13 mouse cellular contexts compared by ENCODE assay signal in genomic region chrX:77323644-77324043, GRCm38 (mm10).
DNase-seq lines count a peak whose midpoint lies in the region; ATAC-seq lines count a peak whose summit lies in the region.
"Had no signal": no experiment of that assay in that cellular context is flagged by ENCODE, and none has a peak within 500 bp of the region (broad histone marks: within the 10 kb centered on the region; RNA-seq: fewer than 3 reads in every experiment).

No protein-coding gene starts in this region.

- no peaks in the 10 kb centered on the region for H3K36me3 ChIP-seq in forebrain, embryonic 16.5 days (ENCODE audit: control insufficient read depth, insufficient read depth)
- H3K36me3 ChIP-seq in midbrain, embryonic 16.5 days (ENCODE audit: control insufficient read depth, insufficient read depth, low read length): no peaks in the 10 kb centered on the region
- H3K36me3 ChIP-seq: embryonic facial prominence, embryonic 13.5 days had no signal

- no peak overlapping the region for H3K4me2 ChIP-seq in forebrain, embryonic 16.5 days (ENCODE audit: low read length)
- no peak overlapping the region for H3K4me2 ChIP-seq in midbrain, embryonic 16.5 days (ENCODE audit: low read length)
- H3K4me2 ChIP-seq: embryonic facial prominence, embryonic 13.5 days; lung, embryonic 14.5 days had no signal

- H3K27me3 ChIP-seq in forebrain, embryonic 16.5 days (replicated peaks; ENCODE audit: control insufficient read depth, insufficient read depth, low read length): no peaks in the 10 kb centered on the region
- H3K27me3 ChIP-seq in midbrain, embryonic 16.5 days (ENCODE audit: control insufficient read depth, insufficient read depth, low read depth, low read length): no peaks in the 10 kb centered on the region
- H3K27me3 ChIP-seq: embryonic facial prominence, embryonic 13.5 days had no signal

- no peak overlapping the region for H3K27ac ChIP-seq in forebrain, embryonic 16.5 days (ENCODE audit: low read length)
- no peak overlapping the region for H3K27ac ChIP-seq in midbrain, embryonic 16.5 days (ENCODE audit: low read length)
- H3K27ac ChIP-seq: embryonic facial prominence, embryonic 13.5 days; heart, adult 2 months; left cerebral cortex, adult 2 months had no signal

- H3K9ac ChIP-seq in forebrain, embryonic 16.5 days (replicated peaks; ENCODE audit: low read depth, low read length): no peak overlapping the region
- H3K9ac ChIP-seq in midbrain, embryonic 16.5 days (ENCODE audit: low read depth, low read length): no peak overlapping the region
- H3K9ac ChIP-seq: embryonic facial prominence, embryonic 13.5 days; lung, embryonic 14.5 days had no signal

- no peaks in the 10 kb centered on the region for H3K4me1 ChIP-seq in forebrain, embryonic 16.5 days (replicated peaks; ENCODE audit: control insufficient read depth, insufficient read depth, low read length)
- no peaks in the 10 kb centered on the region; the same call in 1 of the 2 replicates for H3K4me1 ChIP-seq in midbrain, embryonic 16.5 days (ENCODE audit: control insufficient read depth, insufficient read depth, low read length)
- H3K4me1 ChIP-seq: embryonic facial prominence, embryonic 13.5 days had no signal

- H3K4me3 ChIP-seq in forebrain, embryonic 16.5 days (replicated peaks; ENCODE audit: low read length): no peak overlapping the region
- no peak overlapping the region for H3K4me3 ChIP-seq in midbrain, embryonic 16.5 days (ENCODE audit: low read depth, low read length)
- H3K4me3 ChIP-seq: embryonic facial prominence, embryonic 13.5 days; heart, adult 2 months; left cerebral cortex, adult 2 months had no signal

- H3K9me3 ChIP-seq in forebrain, embryonic 16.5 days (ENCODE audit: control insufficient read depth, low read length): no peaks in the 10 kb centered on the region
- no peaks in the 10 kb centered on the region for H3K9me3 ChIP-seq in midbrain, embryonic 16.5 days (replicated peaks; ENCODE audit: control insufficient read depth, low read length, poor library complexity, severe bottlenecking)
- H3K9me3 ChIP-seq: embryonic facial prominence, embryonic 13.5 days had no signal

- peak; percentile 4 to 20 for DNase-seq in layer of hippocampus, adult 8-10 months (ENCODE audit: low spot score in 2 of 2)
- no peak for DNase-seq in layer of hippocampus, adult 11-12 months (ENCODE audit: low spot score)
- peak; percentile 4 to 42 for DNase-seq in layer of hippocampus, postnatal 14 days (ENCODE audit: low spot score in 2 of 2)
- DNase-seq in cerebellum, adult 18-20 months: no peak
- no peak for DNase-seq in gastrocnemius, postnatal 4 days (ENCODE audit: low spot score in 2 of 2)
- DNase-seq: adrenal gland, postnatal 25 days; heart, adult 2 months; lung, embryonic 14.5 days had no signal

- WGBS in forebrain, embryonic 16.5 days: 20% methylated on average over 4 of the region's 4 CpGs
- 21% methylated on average over 4 of the region's 4 CpGs for WGBS in midbrain, embryonic 16.5 days

- ATAC-seq in forebrain, embryonic 16.5 days: peak; percentile 88
- ATAC-seq in midbrain, embryonic 16.5 days: 0 out of 2 replicates have a peak, but pooled peaks have one; percentile 28
- ATAC-seq: CD4-positive, CD25-positive, alpha-beta regulatory T cell, adult 4 months had no signal

Comparison
In these comparisons a context has a peak if more than half of its experiments do, and no peak if none do; other contexts are left out.
1. DNase-seq: peak in layer of hippocampus, adult 8-10 months (2 of 2) and layer of hippocampus, postnatal 14 days (2 of 2); none in layer of hippocampus, adult 11-12 months (single experiment), cerebellum, adult 18-20 months (0 of 2) and gastrocnemius, postnatal 4 days (0 of 2).